Mouse (Mus musculus) liver, adult 2 months (tissue): ENCODE data around the gene Rbfox3. TPM values are rescaled to one million over a fixed set of nuclear protein-coding genes. Genes with fewer than 3 reads are reported as not detected.

ENCODE experiments used
- DNase-seq: peaks from one replicate; pipeline ENCODE4 v3.0.0-alpha.2; 2011; ENCODE audit warnings: low read depth, low spot score; ENCODE audit errors: extremely low read depth
- H3K27ac ChIP-seq: fragments of 200-500 bp; replicated peaks from 2 replicates; pipeline ENCODE4 v1.5.1; 2012; ENCODE audit warnings: low read depth, mild to moderate bottlenecking, control low read depth, inconsistent platforms, low read length; ENCODE audit not compliant: insufficient read depth
- H3K27me3 ChIP-seq: fragments of 200-500 bp; 2 replicates; pipeline ENCODE4 v1.6.1; 2012; ENCODE audit warnings: mild to moderate bottlenecking, moderate library complexity, low read length, inconsistent platforms; ENCODE audit not compliant: control insufficient read depth, insufficient read depth
- H3K36me3 ChIP-seq: fragments of 200-500 bp; 2 replicates; pipeline ENCODE4 v1.6.1; 2012; ENCODE audit warnings: low read length, inconsistent platforms; ENCODE audit not compliant: control insufficient read depth, insufficient read depth
- H3K4me1 ChIP-seq: fragments of 200-500 bp; 2 replicates; pipeline ENCODE4 v1.6.1; 2011; ENCODE audit warnings: low read length; ENCODE audit not compliant: control insufficient read depth, insufficient read depth
- H3K4me3 ChIP-seq: fragments of 200-500 bp; 2 replicates; pipeline ENCODE4 v1.5.1; 2011; ENCODE audit warnings: low read depth, mild to moderate bottlenecking, control low read depth, low read length, moderate library complexity; ENCODE audit not compliant: insufficient read depth
- H3K79me2 ChIP-seq: fragments of 200-500 bp; 2 replicates; pipeline ENCODE4 v1.6.1; 2012; ENCODE audit warnings: inconsistent platforms, mild to moderate bottlenecking, low read length, moderate library complexity; ENCODE audit not compliant: control insufficient read depth, insufficient read depth
- H3K9ac ChIP-seq: fragments of 200-500 bp; 2 replicates; pipeline ENCODE4 v1.6.1; 2012; ENCODE audit warnings: low read depth, mild to moderate bottlenecking, control low read depth, inconsistent platforms, low read length
- CTCF ChIP-seq: fragments of 200-500 bp; IDR thresholded peaks from 2 replicates; pipeline ENCODE4 v1.5.1; 2011; ENCODE audit warnings: low read depth, low read length, control low read depth
- POLR2A ChIP-seq: fragments of 200-500 bp; IDR thresholded peaks from 2 replicates; pipeline ENCODE4 v1.6.1; 2011; ENCODE audit warnings: low read length, control low read depth; ENCODE audit not compliant: insufficient read depth; ENCODE audit errors: extremely low read depth
- WGBS: fragments of 180-500 bp; shearing (Covaris S2); methylation state at CpG from one replicate; pipeline ENCODE4 v1.1.7; 2018; 5-methylcytosine and 5-hydroxymethylcytosine counted together
- polyA plus RNA-seq: library from polyadenylated mRNA; depleted of rRNA; stranded (reverse); fragments of >200 nt; gene quantifications from 2 replicates; pipeline ENCODE4 v1.2.3, GENCODE M21; 2012
- total RNA-seq: library from RNA; depleted of rRNA; stranded (reverse); fragments of >200 nt; gene quantifications from 2 replicates; pipeline ENCODE4 v1.2.3, GENCODE M21; 2014

Gene Rbfox3
- total and polyA plus RNA-seq, 2 experiments = 0.28 to 0.44 TPM

GRCm38 (mm10) chr11:118488191-118488906, 423.0 kb downstream of the Rbfox3 start:
- no peaks in the 10 kb centered on the region for H3K79me2 ChIP-seq
- H3K4me1 ChIP-seq = no peaks in the 10 kb centered on the region
- 82% methylated on average over 8 of the region's 8 CpGs for WGBS
- H3K27ac ChIP-seq = no peak overlapping the region
- H3K9ac ChIP-seq = no peak overlapping the region
- TF ChIP-seq POLR2A = no peak
- 0 out of 2 replicates have a peak, but pooled peaks have one; percentile 12 for TF ChIP-seq CTCF
- H3K4me3 ChIP-seq = no peak overlapping the region
- DNase-seq = no peak
- H3K27me3 ChIP-seq = no peaks in the 10 kb centered on the region
- peaks cover 3% of the 10 kb centered on the region for H3K36me3 ChIP-seq

DNA sequence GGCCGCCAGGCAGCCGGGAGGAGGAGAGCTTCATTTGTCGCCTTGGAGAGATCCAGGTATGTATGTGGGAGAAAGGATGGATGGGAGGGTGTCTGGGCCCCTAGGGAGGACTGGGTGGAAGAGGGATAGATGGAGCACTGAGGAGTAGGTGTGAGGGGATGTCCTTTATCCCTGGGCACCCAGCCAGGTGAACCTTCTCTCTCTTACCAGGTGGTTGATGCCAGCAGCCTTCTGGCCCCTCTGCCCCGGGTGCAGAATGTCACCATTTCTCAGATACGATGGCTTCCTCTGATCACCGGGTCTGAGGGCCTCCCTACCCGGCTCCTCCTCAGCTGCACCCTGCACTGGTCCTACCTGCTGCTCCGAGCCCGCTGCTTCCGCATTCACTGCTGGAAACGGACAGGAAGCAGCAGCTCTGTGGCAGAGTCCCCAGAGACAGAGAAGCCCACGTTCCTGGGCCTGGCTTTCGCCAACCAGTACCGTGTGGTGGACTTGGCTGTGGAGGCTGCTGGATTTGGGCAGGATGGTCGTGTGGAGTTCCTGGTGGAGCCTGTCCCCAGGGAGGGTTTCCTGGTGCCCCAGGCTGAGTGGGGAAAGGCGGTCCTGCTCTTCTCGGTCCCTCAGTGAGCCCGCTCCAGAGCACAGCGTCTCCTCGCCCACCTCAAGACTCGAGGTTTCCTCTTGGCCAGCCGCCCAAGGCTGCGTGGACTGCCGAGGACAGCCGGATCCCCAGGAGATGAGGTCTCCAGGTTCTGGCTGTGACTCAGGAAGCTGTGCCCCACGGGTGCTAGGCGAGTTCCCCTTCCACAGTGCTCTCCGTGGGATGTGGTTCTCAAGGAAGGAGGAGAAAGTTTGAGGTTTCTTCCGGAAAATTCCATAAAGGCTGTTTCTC, 424.3 kb downstream of the Rbfox3 start:
- 83% methylated on average over 29 of the region's 29 CpGs for WGBS
- Histone ChIP-seq H3K36me3 (peaks cover 6% of the 10 kb centered on the region), H3K4me3 (no peak overlapping the region), H3K4me1 (no peaks in the 10 kb centered on the region), H3K27ac (no peak overlapping the region), H3K9ac (no peak overlapping the region), H3K27me3 (no peaks in the 10 kb centered on the region), H3K79me2 (no peaks in the 10 kb centered on the region)
- TF ChIP-seq CTCF (no peak), POLR2A (no peak)
- no peak for DNase-seq

GRCm38 (mm10) chr11:118486281-118486680, 425.1 kb downstream of the Rbfox3 start:
- no peak overlapping the region for H3K4me3 ChIP-seq
- H3K27ac ChIP-seq = no peak overlapping the region
- no peaks in the 10 kb centered on the region for H3K27me3 ChIP-seq
- H3K9ac ChIP-seq = no peak overlapping the region
- DNase-seq = no peak
- TF ChIP-seq CTCF (no peak), POLR2A (no peak)
- no peaks in the 10 kb centered on the region for H3K79me2 ChIP-seq
- peaks cover 6% of the 10 kb centered on the region for H3K36me3 ChIP-seq
- no peaks in the 10 kb centered on the region for H3K4me1 ChIP-seq
- 95% methylated on average over 6 of the region's 6 CpGs for WGBS

DNA sequence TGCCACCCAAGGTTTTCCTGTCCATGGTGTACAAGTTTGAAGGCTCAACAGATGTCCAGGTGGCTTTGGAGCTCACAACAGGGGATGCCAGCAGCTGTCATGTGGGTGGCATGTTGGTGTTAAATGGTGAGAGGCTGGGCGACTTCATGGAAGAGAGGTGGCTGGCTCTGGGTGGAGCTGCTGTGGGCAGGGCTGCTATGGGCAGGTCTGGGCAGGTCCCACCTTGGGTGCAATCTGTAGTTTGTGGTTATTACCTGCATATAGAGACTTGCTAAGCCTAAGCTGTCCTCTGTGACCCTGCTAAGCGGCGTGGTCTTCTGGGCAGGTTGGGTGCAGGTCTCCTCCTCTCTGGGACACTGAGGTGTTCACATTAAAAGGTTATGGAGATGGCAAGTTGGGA, 425.6 kb downstream of the Rbfox3 start:
- DNase-seq = no peak
- no peak overlapping the region for H3K9ac ChIP-seq
- peaks cover 6% of the 10 kb centered on the region for H3K36me3 ChIP-seq
- H3K79me2 ChIP-seq = no peaks in the 10 kb centered on the region
- H3K4me1 ChIP-seq = no peaks in the 10 kb centered on the region
- no peak overlapping the region for H3K27ac ChIP-seq
- TF ChIP-seq POLR2A = no peak
- no peak for TF ChIP-seq CTCF
- H3K4me3 ChIP-seq = no peak overlapping the region
- 94% methylated on average over 3 of the region's 3 CpGs for WGBS
- H3K27me3 ChIP-seq = no peaks in the 10 kb centered on the region

GRCm38 (mm10) chr11:118485338-118485737, 426.1 kb downstream of the Rbfox3 start:
- H3K4me1 ChIP-seq = no peaks in the 10 kb centered on the region
- TF ChIP-seq CTCF (no peak), POLR2A (no peak)
- peaks cover 6% of the 10 kb centered on the region for H3K36me3 ChIP-seq
- H3K4me3 ChIP-seq = no peak overlapping the region
- no peaks in the 10 kb centered on the region for H3K27me3 ChIP-seq
- WGBS = 95% methylated on average over 11 of the region's 11 CpGs
- H3K9ac ChIP-seq = no peak overlapping the region
- H3K27ac ChIP-seq = no peak overlapping the region
- no peak for DNase-seq
- H3K79me2 ChIP-seq = no peaks in the 10 kb centered on the region
